Mouse (Mus musculus): ENCODE data around the gene Cd209g.
"Not testable (repeated sequence)": the region's sequence is repeated elsewhere in the genome, so short reads cannot be mapped to it uniquely, and the experiment has no call there.

DNA sequence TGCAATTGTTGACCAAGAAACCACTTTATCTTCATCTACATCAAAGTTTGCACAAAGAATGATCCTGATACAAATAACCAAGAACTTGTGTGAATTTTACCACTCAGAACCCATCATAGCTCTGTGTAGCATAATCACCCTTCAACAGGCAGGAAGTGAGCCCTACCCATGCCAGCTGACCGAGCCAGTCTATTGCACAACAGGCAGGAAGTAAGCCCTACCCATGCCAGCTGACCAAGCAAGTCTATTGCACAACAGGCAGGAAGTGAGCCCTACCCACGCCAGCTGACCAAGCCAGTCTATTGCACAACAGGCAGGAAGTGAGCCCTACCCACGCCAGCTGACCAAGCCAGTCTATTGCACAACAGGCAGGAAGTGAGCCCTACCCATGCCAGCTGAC is 45.4 kb upstream of the Cd209g start:
- not testable (repeated sequence) for TF ChIP-seq CTCF (IDR thresholded peaks at IDR 0.05; ENCODE audit: low read depth, low read length); GATA1 (IDR thresholded peaks at IDR 0.05; ENCODE audit: borderline replicate concordance, low read length); TAL1 (conservative IDR thresholded peaks at IDR 0.05; ENCODE audit: low read depth, low read length)

All from G1E (cell line).